8 mouse cellular contexts compared by ENCODE assay signal in the genomic region with DNA sequence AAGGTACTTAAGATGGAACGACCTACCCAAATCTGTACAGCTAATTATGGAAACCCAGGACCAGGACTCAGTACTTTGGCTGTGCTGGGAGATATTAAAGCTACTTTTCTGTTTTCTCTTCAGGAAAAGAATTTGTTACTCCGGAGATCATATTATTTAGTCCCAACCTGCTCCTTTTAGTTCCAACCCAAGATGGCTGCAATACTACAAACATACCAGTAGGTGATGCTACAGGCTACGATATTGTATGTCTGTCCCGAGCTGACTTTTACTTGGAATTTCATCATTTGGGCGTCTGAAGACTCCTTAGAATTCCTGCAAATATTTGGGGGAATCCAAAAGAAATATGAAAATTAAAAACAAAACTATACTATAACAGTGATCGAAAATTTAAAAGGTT. TPM values are rescaled to one million over a fixed set of nuclear protein-coding genes. Genes with fewer than 3 reads are reported as not detected.
DNase-seq lines count a peak whose midpoint lies in the region; ATAC-seq lines count a peak whose summit lies in the region.

No protein-coding gene starts in this region.

- H3K27me3 ChIP-seq in midbrain, embryonic 14.5 days (ENCODE audit: control insufficient read depth, insufficient read depth, low read length), result no peaks in the 10 kb centered on the region
- no peaks in the 10 kb centered on the region; the same call in 1 of the 2 replicates for H3K27me3 ChIP-seq in midbrain, embryonic 15.5 days (replicated peaks)

- 9% methylated on average over 6 of the region's 6 CpGs for WGBS in midbrain, embryonic 14.5 days
- 10% methylated on average over 6 of the region's 6 CpGs for WGBS in midbrain, embryonic 15.5 days

- intact Hi-C loops in heart, postnatal 25 days (cut with DNase I), result loop anchor here (2.0 kb wide), 1 partner anchor 990 kb away; no protein-coding TSS in a partner anchor

- no peak overlapping the region for H3K4me2 ChIP-seq in midbrain, embryonic 14.5 days (ENCODE audit: low read length)
- H3K4me2 ChIP-seq in midbrain, embryonic 15.5 days, result no peak overlapping the region

- H3K4me3 ChIP-seq in midbrain, embryonic 14.5 days (replicated peaks; ENCODE audit: low read depth, low read length), result no peak overlapping the region
- no peak overlapping the region for H3K4me3 ChIP-seq in midbrain, embryonic 15.5 days

- no peak overlapping the region for H3K9ac ChIP-seq in midbrain, embryonic 14.5 days (replicated peaks; ENCODE audit: low read length)
- no peak overlapping the region for H3K9ac ChIP-seq in midbrain, embryonic 15.5 days

- H3K4me1 ChIP-seq in midbrain, embryonic 14.5 days (ENCODE audit: control insufficient read depth, insufficient read depth, low read length), result no peaks in the 10 kb centered on the region
- H3K4me1 ChIP-seq in midbrain, embryonic 15.5 days, result no peaks in the 10 kb centered on the region

- H3K9me3 ChIP-seq in midbrain, embryonic 14.5 days (ENCODE audit: control insufficient read depth, low read length), result no peaks in the 10 kb centered on the region
- no peaks in the 10 kb centered on the region for H3K9me3 ChIP-seq in midbrain, embryonic 15.5 days

- no peak overlapping the region for H3K27ac ChIP-seq in midbrain, embryonic 14.5 days (replicated peaks; ENCODE audit: low read depth, low read length)
- H3K27ac ChIP-seq in midbrain, embryonic 15.5 days, result no peak overlapping the region

- peak; percentile 55 for DNase-seq in heart, adult 11 months
- DNase-seq in heart, postnatal 25 days (ENCODE audit: low spot score), result no peak
- DNase-seq in midbrain, embryonic 14.5 days, result peak; percentile 87
- DNase-seq in c-Kit-positive CD71-positive TER-119-positive erythroid progenitor cells, embryonic 14.5 days (ENCODE audit: low spot score), result peak; percentile 24
- DNase-seq in lung, postnatal 25 days (ENCODE audit: low spot score), result peak; percentile 51
- DNase-seq in urinary bladder, adult 2 months (ENCODE audit: low spot score), result no peak

- H3K36me3 ChIP-seq in midbrain, embryonic 14.5 days (ENCODE audit: control insufficient read depth, insufficient read depth, low read length), result no peaks in the 10 kb centered on the region
- H3K36me3 ChIP-seq in midbrain, embryonic 15.5 days (replicated peaks), result no peaks in the 10 kb centered on the region

- ATAC-seq in midbrain, embryonic 14.5 days (ENCODE audit: low FRiP score, low TSS enrichment), result no peak
- ATAC-seq in midbrain, embryonic 15.5 days (replicated peaks), result no peak; the same call in 1 of the 2 replicates
- ATAC-seq in monocyte, adult 5-6 weeks (replicated peaks; ENCODE audit: insufficient number of reproducible peaks, low FRiP score, low TSS enrichment, poor library complexity, severe bottlenecking), result no peak; the same call in 1 of the 2 replicates

RNA-seq across cellular contexts. Expression of a gene that starts 32.6 kb away (rescaled TPM):
- 1 to 10 TPM; 4.4 to 4.5 TPM for total RNA-seq in heart, postnatal 25 days (2021)
- polyA plus RNA-seq in midbrain, embryonic 14.5 days (2014; fragmentation: Nextera tagmentation; extraction: Ambion mirVana), result 5.2 and 6.4 TPM in 2 replicates
- polyA plus RNA-seq in midbrain, embryonic 15.5 days (2015; fragmentation: Nextera tagmentation; extraction: Ambion mirVana), result 4.0 and 4.1 TPM in 2 replicates
- polyA plus RNA-seq in urinary bladder, adult 2 months (2012; rRNA removed), result 10.3 and 11.5 TPM in 2 replicates
- 17.5 to 26.9 TPM (median 23.7 TPM) in 3 replicates for total RNA-seq in monocyte, adult 5-6 weeks (2017)

Comparison
In these comparisons a context has a peak if more than half of its experiments do, and no peak if none do; other contexts are left out.
1. DNase-seq: peak in heart, adult 11 months (single experiment), midbrain, embryonic 14.5 days (single experiment), c-Kit-positive CD71-positive TER-119-positive erythroid progenitor cells, embryonic 14.5 days (single experiment) and lung, postnatal 25 days (single experiment); none in heart, postnatal 25 days (single experiment) and urinary bladder, adult 2 months (single experiment).